Mouse (Mus musculus): ENCODE results near the gene Poglut1.
"Not testable (repeated sequence)": the region's sequence is repeated elsewhere in the genome, so short reads cannot be mapped to it uniquely, and the experiment has no call there.

The Poglut1 gene

GRCm38 (mm10) chr16:38536544-38537146, 13.4 kb downstream of the Poglut1 start:
- DNase-seq (ENCODE audit: low spot score): peak; percentile 77

DNA sequence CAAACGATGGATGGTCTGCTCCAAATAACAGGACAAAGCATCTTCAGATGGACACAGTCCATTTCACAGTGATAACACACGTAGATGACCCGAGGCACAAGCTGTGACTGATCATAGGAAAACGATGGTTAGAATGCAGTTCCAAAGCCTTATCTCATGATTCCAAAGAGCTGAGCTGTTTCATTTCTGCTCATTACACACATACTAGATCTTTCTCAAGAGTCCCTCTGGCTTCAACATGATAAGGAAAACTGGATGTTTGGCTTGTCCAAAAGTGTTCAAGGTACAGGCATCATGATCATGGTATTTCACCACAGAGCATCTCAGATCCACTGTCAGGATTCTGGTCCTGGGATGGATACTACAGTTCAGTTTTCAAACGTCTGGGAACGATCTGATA, 23.8 kb downstream of the Poglut1 start:
- DNase-seq (ENCODE audit: low spot score): peak; percentile 69

- DNase-seq (ENCODE audit: low spot score): peak; percentile 97
Observed at GRCm38 (mm10) chr16:38522129-38523084, 27.7 kb downstream of the Poglut1 start, which contains the start of gene Timmdc1. Timmdc1 (minus strand) TSS chr16:38522663.

DNA sequence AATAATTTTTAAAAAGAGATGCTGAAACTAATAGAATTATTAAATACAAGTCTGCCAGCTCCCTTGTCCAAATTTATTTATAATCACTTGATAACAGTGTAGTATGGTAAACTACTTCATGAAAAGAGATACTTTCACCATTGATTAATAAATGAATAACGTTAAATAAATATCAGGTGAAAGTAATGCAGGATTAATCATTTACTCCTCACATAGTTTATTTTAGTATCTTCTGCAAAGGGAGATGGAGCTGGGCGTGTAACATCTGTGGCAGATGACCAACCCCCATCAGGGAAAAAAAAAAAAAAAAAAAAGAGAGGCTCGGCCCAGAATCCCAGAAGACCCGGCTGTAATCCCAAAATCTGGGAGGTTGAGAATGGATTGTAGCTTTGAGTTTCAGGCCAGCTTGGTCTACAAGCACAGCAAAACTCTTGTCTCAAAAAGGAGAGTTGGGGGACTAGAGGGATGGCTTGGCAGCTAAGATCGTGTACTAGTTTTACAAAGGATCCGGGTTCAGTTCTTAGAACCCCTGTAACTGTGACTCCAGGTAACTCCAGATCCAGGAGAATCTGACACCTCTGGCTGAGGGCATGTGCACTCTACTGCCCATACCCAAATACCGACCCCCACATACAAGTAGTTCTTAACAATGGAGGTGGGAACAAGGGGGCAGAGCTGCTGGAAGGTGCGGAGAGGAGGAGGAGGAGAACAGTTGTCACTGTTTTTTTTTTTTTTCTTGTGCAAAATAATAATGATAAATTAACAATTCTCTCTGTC, 28.7 kb downstream of the Poglut1 start:
- DNase-seq (ENCODE audit: low spot score): no peak

GRCm38 (mm10) chr16:38519140-38519539, 30.9 kb downstream of the Poglut1 start:
- DNase-seq (ENCODE audit: low spot score): no peak

DNA sequence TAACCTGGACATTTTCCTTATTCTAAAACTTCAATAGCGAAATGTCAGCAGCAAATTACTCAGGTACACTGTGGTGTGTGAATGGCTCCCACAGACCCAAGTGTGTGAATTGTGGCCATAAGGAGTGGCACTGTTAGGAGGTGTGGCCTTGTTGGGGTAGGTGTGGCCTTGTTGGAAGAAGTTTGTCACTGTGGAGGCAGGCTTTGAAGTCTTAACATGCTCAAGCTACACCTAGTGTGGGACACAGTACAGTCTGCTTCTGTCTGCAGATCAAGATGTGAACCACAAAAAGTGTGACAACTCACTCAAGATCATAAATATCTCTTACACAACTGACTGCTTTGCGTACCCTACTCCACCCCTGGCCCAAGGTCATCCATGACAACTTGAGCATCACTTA, 39.2 kb downstream of the Poglut1 start:
- no peak for DNase-seq (ENCODE audit: low spot score)

DNA sequence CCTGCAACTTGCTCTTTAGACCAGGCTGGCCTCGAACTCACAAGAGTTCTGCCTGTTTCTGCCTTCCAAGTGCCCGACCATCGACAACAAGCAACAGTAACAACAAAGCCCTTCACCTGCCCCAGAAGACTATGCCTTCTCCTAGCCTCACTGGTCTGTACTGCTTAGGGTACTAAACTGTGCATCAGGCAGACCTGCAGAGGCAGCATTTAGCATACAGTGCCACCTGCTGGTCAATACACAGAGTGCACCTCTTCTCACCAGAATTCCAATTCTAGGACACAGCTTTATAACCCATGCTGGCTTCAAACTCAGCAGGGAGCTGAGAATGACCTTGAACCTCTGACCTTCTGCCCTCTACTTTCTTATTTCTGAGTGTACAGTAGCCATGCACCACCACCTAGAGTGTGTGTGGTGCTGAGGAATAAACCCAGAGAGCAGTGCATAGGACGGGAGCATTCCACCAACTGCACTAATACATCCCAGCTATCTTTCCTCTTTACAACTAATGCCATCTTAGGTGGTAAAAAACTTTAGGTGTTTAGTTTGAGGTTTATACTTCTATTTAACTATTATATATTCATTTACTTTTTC, 43.9 kb downstream of the Poglut1 start:
- DNase-seq (ENCODE audit: low spot score): peak; percentile 65

DNA sequence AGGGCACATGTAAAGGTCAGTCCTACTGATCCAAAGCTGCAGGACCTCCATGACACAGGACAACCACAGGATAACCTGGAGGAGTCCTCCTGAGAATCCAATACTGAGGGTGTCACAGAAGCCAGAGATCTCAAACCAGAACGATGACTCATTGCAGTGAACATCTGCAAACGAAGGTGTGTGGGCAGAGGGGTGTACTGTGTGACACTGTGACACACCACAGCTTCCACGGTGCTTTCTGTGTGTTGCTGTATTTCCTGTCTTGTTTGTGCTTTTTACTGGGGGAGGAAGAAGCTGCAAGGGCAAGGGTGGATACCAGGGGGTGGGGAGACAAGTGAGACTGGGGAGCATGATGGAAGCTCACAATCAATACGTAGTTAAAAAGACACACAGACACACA, 46.5 kb downstream of the Poglut1 start:
- no peak for DNase-seq (ENCODE audit: low spot score)

GRCm38 (mm10) chr16:38502469-38502868, 47.6 kb downstream of the Poglut1 start:
- no peak for DNase-seq (ENCODE audit: low spot score)

- no peak for DNase-seq (ENCODE audit: low spot score)
Observed at GRCm38 (mm10) chr16:38496604-38497140, 53.4 kb downstream of the Poglut1 start.

- no peak for DNase-seq (ENCODE audit: low spot score)
Observed at GRCm38 (mm10) chr16:38493890-38494289, 56.2 kb downstream of the Poglut1 start.

DNA sequence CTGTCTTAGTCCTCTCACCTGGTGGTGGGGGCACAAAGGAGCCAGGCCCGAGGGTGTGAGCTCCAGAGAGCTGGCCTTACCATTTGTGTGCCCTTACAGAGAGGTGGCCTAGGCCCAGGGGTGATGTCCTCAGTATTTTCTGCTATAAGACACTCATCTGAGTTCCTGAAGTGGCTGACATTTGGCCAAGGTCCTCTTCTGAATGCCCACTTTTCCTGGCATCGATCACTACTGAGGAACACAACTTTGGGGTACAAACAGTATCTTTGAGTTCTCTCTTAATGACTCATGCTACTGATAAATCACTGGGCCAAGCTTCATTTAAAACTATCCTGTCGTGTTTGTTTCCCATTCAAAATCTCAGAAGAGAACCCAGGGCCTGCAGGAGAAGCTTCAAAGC, 57.5 kb downstream of the Poglut1 start:
- DNase-seq (ENCODE audit: low spot score): no peak

- no peak for DNase-seq (ENCODE audit: low spot score)
Observed at GRCm38 (mm10) chr16:38483582-38484309, 66.3 kb downstream of the Poglut1 start.

DNA sequence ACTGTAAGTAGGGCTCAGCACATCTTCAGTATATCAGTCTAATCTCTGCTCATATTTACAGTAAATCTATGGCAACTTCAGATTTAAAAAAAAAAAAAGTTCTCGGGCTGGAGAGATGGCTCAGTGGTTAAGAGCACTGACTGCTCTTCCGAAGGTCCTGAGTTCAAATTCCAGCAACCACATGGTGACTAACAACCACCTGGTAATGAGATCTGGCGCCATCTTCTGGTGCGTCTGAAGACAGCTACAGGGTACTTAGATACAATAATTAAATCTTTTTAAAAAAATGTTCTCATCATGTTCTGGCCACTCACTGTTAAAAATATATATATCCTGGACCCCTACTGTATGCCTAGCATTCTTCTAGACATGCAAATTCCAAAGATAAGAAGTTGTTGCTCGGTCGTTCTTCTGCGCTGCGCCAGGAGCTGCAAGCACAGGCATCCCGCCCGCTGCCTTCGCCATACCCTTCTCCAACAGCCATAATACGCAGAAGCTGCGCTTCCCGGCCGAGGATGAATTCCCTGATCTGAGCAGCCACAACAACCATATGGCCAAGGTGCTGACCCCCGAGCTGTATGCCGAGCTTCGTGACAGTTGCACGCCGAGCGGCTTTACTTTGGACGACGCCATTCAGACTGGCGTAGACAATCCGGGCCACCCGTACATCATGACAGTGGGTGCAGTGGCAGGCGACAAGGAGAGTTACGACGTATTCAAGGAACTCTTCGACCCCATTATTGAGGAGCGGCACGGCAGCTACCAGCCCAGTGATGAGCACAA, 67.1 kb downstream of the Poglut1 start:
- no peak for DNase-seq (ENCODE audit: low spot score)

DNA sequence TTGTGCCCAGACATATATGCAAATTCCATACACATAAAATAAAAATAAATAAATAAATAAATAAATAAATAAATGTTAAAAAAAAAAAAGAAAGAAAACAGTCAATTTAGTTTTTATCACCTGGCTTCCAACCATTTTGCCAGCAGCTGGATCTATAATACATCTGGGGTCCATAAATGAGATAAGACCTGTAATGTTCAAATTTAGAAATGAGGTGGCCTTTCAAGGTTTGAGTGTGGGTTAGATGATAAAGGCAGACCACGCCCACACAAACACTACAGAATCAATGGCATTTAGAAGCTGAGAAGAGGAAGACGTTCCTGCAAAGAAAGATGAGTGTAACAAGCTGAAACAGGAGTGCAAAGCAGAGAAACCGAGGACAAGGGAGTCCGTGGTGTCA, 68.7 kb downstream of the Poglut1 start:
- DNase-seq (ENCODE audit: low spot score): peak; percentile 63

DNA sequence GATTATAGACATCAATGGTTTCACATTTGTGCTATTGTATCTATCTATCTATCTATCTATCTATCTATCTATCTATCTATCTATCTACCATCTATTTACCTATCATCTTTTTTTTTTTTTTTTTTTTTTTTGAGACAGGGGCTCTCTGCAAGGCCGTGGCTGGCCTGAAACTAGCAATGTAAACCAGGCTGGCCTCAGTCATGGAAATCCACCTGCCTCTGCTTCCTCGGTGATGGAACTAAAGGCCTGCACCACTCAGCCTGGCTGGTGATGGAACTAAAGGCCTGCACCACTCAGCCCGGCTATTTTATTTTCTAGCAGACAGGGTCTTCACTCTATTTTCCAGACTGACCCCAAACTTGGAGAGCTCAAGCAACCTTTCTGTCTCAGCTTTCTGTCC, 71.8 kb downstream of the Poglut1 start:
- no peak for DNase-seq (ENCODE audit: low spot score)

GRCm38 (mm10) chr16:38477241-38477608, 72.8 kb downstream of the Poglut1 start:
- DNase-seq (ENCODE audit: low spot score): not testable (repeated sequence)

- peak; percentile 38 for DNase-seq (ENCODE audit: low spot score)
Observed at GRCm38 (mm10) chr16:38476312-38477240, 73.5 kb downstream of the Poglut1 start.

- no peak for DNase-seq (ENCODE audit: low spot score)
Observed at GRCm38 (mm10) chr16:38475681-38476311, 74.3 kb downstream of the Poglut1 start.

Measured in c-Kit-positive CD71-positive TER-119-positive erythroid progenitor cells, embryonic 14.5 days (primary cell).